Mouse (Mus musculus): ENCODE measurements around the gene Pafah1b1.

Pafah1b1 gene

DNA sequence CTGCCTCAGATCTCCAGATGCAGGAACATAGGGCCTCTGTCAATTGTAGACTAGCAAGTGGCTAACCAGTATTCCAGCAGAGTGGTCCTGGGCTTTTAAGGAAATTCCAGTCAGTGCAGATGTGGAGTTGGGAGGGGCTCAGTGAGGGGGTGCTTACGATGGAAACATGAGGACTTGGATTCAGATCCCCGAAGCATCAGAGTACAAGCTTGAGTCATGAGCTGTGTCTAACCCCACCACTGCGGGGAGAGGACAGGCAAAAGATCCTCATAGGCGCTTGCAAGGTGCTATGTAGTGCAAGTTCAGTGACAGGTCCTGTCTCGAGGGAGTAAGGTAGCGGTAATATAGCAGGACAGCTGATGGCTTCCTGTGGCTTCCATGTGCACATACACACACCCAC lies 62.2 kb downstream of the Pafah1b1 start:
- no peak for DNase-seq (ENCODE audit: low spot score in 2 of 2)

DNA sequence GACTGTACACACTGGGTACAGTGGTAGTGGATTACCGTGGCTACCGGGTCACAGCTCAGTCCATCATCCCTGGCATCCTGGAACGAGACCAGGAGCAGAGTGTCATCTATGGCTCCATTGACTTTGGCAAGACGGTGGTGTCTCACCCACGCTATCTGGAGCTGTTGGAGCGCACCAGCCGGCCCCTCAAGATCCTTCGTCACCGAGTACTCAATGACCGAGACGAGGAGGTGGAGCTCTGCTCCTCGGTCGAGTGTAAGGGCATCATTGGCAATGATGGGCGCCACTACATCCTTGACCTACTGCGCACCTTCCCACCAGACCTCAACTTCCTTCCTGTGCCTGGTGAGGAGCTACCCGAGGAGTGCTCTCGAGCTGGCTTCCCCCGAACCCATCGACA lies 62.8 kb downstream of the Pafah1b1 start:
- DNase-seq (ENCODE audit: low spot score in 2 of 2) = no peak

DNA sequence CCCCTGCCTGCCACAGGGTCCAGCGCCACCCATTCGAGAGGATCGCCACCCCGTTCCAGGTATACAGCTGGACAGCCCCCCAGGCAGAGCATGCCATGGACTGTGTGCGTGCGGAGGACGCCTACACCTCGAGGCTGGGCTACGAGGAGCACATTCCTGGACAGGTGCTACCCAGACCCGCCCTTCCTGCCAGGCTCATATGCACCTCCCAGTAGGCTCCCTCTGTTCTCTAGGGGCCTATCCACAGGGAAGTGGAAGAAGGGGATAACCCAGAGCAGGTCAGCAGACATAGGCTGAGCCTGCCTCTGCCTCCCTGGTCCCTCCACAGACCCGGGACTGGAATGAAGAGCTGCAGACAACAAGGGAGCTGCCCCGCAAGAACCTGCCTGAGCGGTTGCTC lies 64.1 kb downstream of the Pafah1b1 start:
- no peak for DNase-seq (ENCODE audit: low spot score in 2 of 2)

DNA sequence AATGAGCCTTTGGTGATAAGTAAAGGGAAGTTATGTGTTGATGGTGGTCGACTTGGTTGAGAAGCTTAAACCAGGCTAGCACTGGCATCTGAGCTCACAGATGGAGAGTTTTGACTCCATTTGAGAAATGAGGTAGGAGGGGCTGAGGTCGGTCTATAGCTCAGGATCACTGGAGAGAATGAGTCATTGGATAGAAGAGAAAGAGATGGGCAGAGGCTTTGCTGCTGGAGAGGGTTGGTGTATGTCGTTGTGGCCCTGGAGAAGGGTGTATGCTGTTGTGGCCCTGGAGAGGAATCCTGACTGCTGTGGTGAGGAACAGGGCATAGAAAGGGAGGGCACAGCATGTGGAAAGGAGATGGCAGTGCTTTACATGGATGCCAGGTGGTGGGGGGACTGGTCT lies 68.5 kb downstream of the Pafah1b1 start:
- no peak for DNase-seq (ENCODE audit: low spot score in 2 of 2)

DNA sequence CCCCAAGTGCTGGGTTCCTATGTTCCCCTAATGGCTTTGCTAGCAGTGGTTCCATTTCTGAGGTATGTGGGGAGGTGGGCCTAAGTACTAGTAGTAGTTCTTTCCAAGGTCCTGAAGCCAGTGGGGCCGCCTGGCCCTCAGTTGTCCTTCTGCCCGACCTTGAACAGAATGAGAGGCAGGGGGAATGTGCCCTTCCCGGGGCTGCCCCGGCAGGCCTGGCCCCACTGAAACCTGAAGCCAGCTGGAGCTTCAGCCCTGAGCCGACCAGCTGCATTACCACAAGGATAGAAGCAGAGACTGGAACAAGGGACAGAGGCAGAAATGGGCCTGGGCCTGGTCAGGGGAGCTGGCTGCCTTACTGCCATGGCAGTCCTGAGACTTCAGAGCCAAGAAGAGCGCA lies 71.1 kb downstream of the Pafah1b1 start:
- DNase-seq (ENCODE audit: low spot score in 2 of 2) = no peak

DNA sequence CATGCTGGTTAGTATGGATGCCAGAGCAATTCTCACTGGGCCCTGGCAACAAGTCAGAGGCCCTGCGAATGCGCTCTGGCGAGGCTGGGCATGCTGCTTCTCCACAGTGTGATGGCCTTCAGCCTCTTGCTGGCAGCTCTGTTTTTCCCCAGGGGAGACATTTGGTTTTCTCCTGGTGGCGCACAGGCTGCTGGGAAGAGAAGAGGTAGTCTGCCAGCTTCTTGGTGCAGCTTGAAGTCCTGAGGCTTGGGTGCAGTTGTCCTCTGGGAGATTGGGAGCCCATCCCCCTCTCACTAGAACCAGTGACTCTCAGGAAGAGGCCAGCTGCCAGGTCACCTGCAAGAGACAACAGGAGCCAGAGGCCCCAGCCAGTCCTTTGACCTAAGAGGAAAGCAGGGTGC lies 71.7 kb downstream of the Pafah1b1 start:
- DNase-seq (ENCODE audit: low spot score in 2 of 2) = no peak

DNA sequence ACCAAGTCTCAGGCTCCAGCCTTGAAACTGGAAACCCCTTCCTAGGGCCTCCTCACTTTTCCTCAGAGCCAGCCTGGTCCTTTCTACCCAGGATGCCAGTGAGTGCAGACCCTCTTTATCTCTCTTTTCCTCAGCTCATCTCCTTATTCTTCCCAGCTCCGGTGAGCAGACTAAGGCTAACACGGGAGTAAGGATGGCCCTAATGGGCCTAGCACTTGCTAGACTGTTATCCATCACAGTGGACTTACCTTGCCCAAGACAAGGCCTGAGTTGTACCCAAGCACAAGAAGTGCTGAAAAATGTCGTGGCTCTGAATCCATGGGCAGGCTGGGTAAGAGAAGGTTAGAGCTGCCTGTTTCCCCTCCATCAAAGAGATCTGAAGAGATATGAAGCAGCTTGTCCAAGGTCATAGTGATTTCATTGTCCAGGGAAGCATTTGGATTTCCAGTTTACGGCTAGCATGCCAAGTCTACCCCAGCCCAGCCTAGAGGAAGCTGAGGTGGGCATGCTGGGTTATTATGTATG lies 73.8 kb downstream of the Pafah1b1 start:
- no peak for DNase-seq (ENCODE audit: low spot score in 2 of 2)

DNA sequence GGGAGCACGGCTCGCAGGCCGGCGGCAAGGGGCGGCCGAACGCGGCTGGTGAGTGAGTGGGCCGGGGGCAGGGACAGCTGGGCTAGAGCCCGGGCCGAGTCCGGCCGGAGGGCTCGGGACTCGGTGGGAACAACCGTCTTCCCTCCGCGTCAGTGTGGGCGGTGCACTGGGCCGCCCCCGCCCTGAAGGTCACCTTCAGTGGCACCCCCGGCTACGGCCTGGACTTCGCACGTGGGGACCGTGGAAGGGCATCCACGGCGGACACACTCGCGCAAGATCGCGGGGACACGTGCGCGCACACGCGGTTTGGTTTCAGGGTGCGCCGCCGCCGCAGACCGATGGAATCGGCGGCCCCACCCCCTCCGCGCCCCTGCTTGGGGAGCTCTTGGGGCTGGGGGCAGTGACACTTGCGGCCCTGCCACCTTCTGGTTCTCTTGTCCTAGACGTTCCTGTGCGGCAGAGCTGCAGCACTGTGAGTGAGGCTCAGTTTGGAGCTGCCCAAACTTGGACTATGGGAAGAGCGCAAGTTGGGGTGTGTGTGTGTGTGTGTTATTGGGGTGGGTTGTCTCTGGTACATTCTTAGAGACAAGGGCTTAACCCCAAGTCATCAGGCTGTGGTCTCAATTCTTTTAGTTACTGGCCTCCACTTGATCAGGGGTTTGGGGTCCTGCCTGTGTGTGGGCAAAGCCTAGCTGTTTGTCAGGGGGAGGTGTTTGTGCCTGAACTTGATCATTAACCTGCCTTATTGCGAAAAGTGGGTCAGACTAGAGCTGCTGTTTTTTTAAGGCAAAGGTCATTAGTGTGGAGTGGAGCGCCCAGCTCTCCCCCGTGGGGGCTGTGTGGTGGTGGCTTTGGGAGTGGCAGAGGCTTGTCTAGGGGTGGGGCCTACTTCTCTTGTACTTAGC lies 74.6 kb downstream of the Pafah1b1 start:
- DNase-seq (ENCODE audit: low spot score in 2 of 2) = no peak

DNA sequence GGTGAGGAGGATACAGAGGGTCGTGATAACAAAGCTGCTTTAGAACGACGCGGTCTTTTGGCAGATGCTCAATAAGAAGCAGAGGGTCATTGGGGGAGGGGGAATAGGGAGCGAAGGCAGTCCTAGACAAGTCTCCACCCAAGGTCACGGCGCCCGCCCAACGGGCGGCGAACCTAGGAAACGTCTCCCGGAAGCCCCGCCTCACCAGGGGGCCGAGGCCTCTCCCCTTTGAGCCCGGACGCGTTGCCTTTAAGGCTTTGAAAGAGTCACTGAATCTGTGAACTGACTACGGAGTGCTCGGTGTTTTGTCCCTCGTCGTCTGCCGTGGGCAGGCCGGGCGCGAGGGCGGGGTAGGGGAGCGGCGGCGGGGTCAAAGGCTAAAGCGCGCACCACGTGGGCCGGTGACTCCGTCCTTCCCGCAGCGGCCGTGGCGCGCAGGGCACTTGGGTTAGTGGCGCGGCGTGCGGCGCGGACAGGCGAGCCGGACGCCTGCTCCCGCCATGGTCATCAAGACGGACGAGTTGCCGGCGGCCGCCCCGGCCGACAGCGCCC lies 75.3 kb downstream of the Pafah1b1 start, which contains the start of gene Cluh:
Gene Cluh, plus strand, starts transcription at position 401 of the 552 bp plus-strand sequence.
- DNase-seq (ENCODE audit: low spot score in 2 of 2) = peak; percentile 96

DNA sequence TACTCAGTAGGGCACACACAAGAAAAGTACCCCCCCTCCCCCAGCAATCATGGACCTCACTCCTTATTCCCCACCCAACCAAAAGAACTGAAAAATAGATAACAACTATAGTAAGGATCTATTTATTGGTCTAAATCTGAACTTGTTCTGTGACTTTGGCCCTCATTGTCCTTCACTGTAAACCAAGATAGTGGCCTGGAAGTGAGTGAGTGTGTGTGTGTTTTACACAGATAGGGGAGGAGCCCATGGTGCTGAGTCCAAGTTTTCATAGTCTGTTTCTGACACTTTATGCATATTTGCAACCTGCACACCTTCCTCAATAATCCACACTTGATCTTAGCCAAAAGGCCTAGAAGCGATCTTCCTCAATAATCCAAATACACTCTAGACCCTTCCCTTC lies 75.8 kb downstream of the Pafah1b1 start:
- no peak for DNase-seq (ENCODE audit: low spot score in 2 of 2)

DNA sequence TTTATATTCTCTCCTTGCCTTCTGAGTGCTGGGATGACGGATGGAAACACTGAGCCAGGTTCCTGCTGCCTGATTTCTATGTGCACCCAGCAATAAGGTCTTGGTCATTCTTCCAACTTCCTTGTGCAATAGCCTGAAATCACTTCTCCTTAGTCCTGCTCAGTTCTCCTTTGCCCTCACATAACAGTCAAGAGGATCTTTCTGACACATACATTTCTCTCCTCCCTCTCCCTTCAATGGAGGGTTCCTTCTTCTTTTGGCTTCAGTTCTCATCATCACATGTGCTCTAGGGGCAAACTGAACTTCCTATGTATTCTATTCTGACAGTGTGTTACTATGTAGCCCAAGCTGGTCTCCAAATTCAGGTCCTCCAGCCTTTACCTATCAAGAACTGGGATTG lies 76.5 kb downstream of the Pafah1b1 start:
- no peak for DNase-seq (ENCODE audit: low spot score in 2 of 2)

DNA sequence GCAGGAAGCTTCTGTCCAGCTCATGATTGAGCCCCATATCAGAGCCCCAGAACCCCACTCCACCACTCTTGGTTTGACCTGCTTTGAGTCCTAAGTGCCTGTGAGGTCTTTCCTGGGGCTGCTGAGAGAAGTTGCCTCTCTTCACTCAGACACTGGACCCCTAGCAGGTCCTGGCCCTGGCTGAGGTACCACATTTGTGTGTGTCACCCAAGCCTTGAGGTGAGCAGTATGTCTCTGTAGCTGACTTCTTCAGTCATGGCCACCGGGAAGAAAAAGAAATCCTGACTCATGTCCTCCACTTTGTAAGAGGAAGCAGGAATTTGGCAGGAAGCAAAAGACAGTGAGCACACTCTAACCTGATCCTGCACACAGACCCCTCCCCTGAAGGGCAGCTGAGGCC lies 84.8 kb downstream of the Pafah1b1 start:
- no peak for DNase-seq (ENCODE audit: low spot score in 2 of 2)

DNA sequence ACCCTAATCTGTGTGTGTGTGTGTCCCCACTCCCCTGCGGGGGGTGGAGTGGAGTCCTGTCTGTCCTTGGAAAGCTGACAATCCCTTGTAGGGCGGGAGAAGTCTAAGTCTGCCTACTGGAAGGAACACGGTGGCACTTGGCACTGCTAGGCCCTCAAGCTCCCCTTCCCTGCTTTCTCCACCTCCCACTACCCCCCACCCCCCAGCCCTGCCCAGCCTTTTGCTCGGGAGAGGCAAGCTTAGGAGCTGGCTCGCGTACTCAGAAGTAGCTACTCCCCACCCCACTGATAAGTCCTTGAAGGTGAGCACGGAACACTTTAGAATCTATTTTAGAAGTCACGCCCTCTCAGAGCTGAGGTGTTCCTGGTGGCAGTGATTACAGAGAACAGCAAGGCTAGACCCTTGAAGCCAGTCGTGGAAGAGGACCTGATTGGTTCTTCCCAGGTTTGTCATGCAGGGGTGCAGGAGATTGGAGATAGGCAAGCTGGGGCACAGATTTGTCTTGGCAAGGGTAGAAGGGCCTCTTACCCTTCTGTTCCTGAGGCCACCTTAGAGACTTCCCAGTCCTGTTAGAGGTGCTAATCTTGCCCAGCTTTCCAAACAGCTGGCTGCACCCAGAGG lies 85.6 kb downstream of the Pafah1b1 start:
- no peak for DNase-seq (ENCODE audit: low spot score in 2 of 2)

DNA sequence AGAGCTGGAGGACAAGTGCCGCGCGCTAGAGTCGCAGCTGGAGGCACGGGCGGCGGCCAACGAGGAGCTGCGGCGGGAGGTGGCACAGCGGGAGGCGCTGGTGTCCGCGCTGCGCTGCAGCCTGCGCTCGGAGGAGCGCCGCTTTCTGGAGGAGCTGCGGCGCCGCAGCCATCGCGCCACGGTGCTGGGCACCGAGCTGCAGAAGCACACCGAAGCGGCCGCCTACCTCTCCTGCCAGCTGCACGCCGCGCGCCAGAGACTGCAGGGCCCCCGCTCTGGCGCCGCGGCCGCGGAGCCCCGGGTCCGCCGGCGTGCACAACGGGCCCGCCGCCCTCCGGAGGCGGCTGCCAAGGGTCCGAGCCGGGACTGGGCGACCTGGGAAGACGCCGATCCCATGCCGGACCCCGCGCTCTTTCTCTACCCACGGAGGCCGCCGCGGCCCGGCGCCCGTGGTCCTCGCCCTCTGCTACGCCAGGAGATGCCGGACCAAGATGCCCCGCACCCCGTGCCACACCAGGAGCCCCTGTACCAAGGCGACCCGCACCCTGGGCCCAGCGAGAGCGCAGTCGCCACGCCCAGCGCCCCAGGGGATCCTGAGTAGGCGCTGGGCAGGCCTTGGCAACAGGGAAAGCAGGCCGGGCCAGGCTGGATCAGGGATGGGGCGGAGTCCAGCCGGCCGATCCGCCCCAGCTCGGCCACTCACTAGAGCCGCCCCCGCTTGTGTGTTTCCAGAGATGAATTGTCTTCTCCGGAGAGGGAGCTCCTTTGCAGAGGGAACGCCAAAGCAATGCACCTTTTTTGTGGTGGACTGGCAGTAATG lies 86.3 kb downstream of the Pafah1b1 start:
- DNase-seq (ENCODE audit: low spot score in 2 of 2) = peak; percentile 56 to 72

DNA sequence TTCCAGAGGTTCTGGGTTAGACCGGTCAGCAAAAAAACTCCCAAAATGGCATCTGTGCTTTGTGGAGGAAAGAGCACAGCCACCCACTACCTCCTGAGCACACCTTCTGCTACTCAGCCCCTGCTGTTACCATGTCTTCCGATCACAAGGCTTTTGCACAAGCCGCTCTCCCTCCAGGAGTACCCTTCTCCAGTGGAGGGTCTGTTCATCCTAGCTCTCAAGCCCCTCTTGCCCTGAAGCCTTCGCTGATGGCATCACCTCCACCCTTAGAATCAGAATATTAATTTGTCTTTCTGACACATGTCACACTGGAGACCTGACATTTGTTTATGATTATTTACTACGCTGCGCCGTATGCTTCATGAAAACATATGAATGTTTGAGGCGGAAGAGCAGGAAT lies 87.0 kb downstream of the Pafah1b1 start:
- no peak for DNase-seq (ENCODE audit: low spot score in 2 of 2)

DNA sequence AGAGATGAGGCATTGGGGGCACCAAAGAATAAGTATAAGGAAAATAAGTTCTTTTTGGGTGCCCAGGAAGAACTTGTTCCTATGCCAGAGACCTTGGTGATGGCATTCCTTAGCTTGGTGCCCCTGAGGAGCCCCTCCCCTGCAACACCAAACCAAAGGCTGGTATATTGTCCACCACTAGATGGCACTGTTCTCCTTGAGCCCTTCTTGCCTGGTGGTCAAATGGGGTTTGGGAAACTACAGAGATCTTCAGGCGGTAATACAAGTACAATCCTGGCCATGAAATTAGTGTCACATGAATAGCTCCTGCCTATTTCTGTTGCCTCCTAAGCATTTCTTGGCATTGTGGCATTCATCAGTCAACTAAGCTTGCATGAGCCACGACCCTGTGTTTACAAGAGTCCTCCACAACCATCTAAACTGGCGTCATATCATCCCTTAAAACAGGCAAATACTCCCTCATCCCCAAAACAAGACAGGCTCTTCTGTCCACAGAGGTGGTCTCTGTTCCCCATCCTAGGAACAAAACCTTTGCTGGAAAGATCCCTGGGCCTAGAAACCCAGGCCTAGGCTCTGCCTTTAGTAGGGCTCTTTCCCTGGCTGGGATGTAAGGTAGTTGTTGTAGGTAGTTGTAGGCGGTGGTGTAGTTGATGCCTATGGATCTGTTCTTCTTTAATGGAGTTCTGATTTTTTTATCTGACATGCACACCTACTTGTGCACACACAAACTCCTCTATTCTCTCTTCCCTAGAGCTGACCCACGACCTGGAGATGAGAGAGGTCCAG lies 89.8 kb downstream of the Pafah1b1 start:
- peak in 1 of 2 experiments; percentile 47 for DNase-seq (ENCODE audit: low spot score in 2 of 2)

DNA sequence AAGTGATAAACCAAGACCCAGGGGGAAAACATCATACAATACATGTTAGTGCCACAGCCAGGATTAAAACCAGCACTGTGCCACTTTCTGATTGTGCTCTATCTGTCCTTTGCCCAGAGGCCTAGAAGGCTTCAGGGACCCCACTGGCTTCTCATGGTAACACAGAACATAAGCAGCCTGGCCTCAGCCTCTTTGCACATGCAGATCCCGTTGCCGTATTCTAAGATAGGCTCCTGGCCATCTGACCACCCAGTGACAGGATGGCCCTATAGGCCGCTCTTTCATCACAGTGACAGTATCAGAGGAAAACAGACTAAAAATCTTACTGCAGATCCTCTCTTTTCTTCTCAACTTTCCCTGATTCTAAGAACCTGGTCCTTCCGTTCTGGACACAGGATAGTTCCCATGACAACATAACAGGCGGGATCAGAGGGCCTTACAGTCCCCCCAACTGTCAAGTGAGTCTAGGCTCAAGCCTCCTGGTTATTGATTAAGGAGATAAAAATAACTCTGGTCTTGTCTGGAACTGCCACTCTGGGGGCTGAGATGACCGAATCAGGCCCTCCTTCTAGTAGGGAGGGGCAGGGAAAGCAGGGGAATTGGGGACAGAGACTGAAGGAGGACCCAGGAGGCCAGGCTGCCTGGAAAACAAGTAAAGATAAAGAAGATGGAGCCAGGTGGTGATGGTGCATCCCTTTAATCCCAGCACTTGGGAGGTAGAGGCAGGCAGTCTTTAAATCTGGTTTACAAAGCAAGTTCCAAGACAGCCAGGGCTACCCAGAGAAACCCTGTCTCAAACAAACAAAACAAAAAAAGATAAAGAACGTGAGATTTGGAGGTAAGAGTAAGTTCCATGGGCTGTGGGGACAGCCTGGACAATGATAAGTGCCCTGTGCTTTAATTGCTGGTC lies 92.3 kb downstream of the Pafah1b1 start:
- DNase-seq (ENCODE audit: low spot score in 2 of 2) = no peak

DNA sequence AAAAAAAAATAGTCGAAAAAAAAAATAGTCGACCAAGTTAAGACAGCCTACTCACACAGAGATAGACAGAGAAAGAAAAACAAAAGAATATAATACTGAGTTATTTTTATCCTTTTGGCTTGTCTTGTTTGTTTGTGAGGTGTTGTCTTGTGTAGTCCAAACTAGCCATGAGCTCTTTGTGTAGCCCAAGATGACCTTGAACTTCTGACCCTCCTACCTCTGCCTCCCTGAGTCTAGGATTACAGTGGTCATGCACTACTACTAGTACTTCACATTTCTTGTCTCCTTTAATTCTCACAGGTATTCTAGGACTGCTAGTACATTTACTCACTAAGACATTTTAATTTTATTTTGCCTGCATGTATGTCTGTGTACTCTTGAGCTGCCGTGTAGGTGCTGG lies 97.0 kb downstream of the Pafah1b1 start:
- no peak for DNase-seq (ENCODE audit: low spot score in 2 of 2)

DNA sequence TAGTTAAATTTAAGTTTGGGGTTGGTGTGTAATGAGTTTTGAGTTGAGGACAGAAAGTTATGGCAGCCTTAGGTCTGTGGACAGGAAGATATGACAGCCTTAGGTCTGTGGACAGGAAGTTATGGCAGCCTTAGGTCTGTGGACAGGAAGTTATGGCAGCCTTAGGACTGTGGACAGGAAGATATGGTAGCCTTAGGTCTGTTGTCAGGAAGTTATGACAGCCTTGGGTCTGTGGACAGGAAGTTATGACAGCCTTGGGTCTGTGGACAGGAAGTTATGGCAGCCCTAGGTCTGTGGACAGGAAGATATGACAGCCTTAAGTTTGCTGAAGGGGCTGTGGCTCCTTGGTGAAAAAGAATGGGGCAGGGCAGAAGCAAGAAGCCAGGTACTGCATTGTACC lies 99.1 kb downstream of the Pafah1b1 start:
- no peak for DNase-seq (ENCODE audit: low spot score in 2 of 2)

All from right cerebral cortex, postnatal 36 days (tissue).